Mouse (Mus musculus): Measurements from ENCODE around the gene Dpf3. TPM values are rescaled to one million over a fixed set of nuclear protein-coding genes. Genes with fewer than 3 reads are reported as not detected.
A peak's percentile ranks its signal among the peaks of the same experiment; 100 is the strongest.

Gene Dpf3
- polyA plus RNA-seq, 1 experiment: 24.7 TPM

DNA sequence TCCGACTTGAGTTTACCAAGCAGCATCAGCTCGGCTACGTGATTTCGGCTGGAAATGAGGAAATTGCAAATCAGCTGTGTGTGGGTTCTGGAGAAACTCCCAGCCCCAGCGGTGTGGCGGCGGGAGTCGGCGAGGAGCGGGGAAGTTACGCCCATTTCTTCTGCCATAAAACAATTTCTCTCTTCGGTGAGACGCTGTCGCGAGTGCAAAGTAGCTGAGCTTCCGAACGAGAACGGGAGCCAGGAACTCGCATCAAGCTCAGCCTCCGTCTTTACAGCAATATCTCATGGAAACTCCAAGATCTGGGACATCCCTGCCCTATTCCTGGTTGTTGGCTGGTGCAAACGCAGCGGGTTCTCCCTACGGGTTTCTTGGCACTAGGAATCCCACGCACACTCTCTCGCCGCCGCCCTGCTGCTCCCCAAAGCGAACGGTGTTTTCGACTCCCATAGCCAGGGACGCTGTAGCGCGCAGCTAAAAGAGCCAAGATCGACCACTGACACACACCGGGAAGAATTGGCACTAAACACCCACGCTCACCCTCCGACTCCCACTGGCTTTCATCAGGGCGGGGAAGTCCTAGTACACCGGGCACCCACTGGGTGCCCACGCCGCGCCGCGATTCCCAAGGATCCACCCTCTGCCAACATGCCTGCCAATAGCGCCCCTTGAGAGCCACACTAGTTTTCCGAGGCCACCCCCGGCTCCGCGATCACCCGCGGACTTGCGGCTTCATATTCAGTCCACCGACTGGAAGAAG, 1.4 kb downstream of the Dpf3 start:
- peak overlapping the region; percentile 70 for H3K4me3 ChIP-seq (replicated peaks; ENCODE audit: control insufficient read depth, low read depth, low read length)
- peak overlapping the region; percentile 17; the same call in 1 of the 2 replicates for H3K27ac ChIP-seq (ENCODE audit: control insufficient read depth, insufficient read depth, low read depth, low read length, poor library complexity)
- TF ChIP-seq CTCF (IDR thresholded peaks at IDR 0.05; ENCODE audit: control insufficient read depth, insufficient read depth, low read length) (no peak), POLR2A (IDR thresholded peaks at IDR 0.05; ENCODE audit: borderline replicate concordance, control insufficient read depth, low read depth, low read length) (no peak)
- no peaks in the 10 kb centered on the region; the same call in 1 of the 2 replicates for H3K4me1 ChIP-seq (ENCODE audit: control insufficient read depth, insufficient read depth, low read length)
- WGBS: under 1% methylated on average over 53 of the region's 53 CpGs

DNA sequence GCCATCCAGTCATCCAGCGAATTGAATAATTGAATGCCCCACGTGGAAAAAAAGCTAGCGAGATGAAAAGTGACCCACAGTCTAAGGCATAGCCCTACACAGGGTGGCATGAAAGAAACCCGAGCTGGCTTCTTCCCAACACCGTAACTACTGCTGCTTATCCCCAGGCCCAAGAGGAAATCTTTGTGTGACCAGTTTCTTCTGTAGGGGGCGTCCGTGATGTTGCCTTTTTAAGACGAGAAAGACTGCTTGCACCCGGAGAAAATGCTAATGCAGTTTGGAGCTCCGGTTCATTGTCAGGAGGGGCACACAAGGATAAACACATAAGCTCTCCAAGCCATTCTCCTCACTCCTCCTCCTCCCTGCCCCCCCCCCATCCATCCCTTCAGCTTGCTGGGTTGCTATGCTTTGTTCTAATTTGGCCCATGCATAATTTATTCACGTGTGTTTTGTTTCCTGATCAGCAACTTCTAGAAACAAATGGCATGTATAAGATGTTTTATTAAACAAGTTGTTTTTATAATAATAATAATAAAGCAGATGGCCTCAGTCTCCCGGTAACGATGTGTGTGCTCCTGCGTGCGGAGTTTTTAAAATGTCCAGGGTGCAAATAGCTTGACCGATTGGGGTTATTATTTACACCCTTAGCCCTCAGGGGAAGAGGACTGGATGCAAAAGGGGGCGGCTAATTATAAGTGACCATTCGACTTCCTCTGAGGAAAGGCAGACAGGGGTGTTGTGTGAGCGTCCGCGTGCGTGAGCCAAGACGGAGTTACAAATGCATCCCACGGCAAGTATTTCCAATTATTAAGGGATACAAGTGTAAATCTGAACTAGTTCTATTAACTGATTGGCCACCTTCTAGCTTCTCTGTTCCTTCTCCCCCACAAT, 2.4 kb downstream of the Dpf3 start:
- TF ChIP-seq POLR2A (IDR thresholded peaks at IDR 0.05; ENCODE audit: borderline replicate concordance, control insufficient read depth, low read depth, low read length) (no peak), CTCF (IDR thresholded peaks at IDR 0.05; ENCODE audit: control insufficient read depth, insufficient read depth, low read length) (no peak)
- no peaks in the 10 kb centered on the region; the same call in 1 of the 2 replicates for H3K4me1 ChIP-seq (ENCODE audit: control insufficient read depth, insufficient read depth, low read length)
- WGBS: 8% methylated on average over 24 of the region's 24 CpGs

DNA sequence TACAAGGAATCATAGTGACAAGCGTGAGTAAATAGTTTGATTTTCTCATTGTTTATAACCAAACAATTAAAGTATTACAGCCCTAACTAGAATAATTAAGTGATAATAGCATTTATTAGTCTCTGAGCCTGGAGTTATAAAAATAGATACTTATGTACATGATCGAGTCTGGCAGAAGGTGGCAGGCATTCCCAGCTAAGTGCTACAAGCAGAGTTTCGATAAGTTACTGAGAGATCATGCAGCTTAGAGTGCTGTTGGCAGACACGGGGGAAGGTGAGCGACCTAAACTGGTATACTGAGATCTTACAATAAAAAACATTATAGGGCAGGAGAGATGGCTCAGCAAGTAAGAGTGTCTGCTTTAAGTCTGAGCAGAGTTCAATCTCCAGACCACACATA, 3.9 kb downstream of the Dpf3 start:
- Histone ChIP-seq H3K4me1 (ENCODE audit: control insufficient read depth, insufficient read depth, low read length) (peaks cover 1% of the 10 kb centered on the region), H3K27ac (ENCODE audit: control insufficient read depth, insufficient read depth, low read depth, low read length, poor library complexity) (no peak overlapping the region), H3K4me3 (replicated peaks; ENCODE audit: control insufficient read depth, low read depth, low read length) (no peak overlapping the region)
- 59% methylated on average over 5 of the region's 5 CpGs for WGBS
- no peak for TF ChIP-seq POLR2A (IDR thresholded peaks at IDR 0.05; ENCODE audit: borderline replicate concordance, control insufficient read depth, low read depth, low read length)
- no peak for TF ChIP-seq CTCF (IDR thresholded peaks at IDR 0.05; ENCODE audit: control insufficient read depth, insufficient read depth, low read length)

More for the DNA sequence above, 2.4 kb downstream of the Dpf3 start:
- no peak overlapping the region for H3K27ac ChIP-seq (ENCODE audit: control insufficient read depth, insufficient read depth, low read depth, low read length, poor library complexity)
- peak overlapping the region; percentile 10 for H3K4me3 ChIP-seq (replicated peaks; ENCODE audit: control insufficient read depth, low read depth, low read length)

DNA sequence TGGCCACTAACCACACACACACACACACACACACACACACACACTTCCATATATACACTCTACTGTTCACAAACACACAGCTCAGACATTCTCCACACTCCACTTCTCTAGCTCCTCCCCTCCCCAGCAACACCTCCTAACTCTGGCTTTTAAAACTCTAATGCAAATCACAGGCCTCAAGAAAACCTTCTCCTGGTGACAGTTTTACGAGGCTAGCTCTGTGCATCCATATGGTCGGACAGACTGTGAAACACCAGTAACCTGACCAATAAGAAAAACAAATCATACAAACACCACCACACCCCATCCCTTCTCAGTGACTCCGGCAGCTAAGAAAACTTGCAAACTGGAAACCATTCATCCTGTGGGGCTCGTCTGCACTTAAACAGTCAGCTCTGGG, 6.1 kb downstream of the Dpf3 start:
- no peak overlapping the region for H3K27ac ChIP-seq (ENCODE audit: control insufficient read depth, insufficient read depth, low read depth, low read length, poor library complexity)
- no peak overlapping the region for H3K4me3 ChIP-seq (replicated peaks; ENCODE audit: control insufficient read depth, low read depth, low read length)
- 84% methylated on average over 4 of the region's 4 CpGs for WGBS
- TF ChIP-seq POLR2A (IDR thresholded peaks at IDR 0.05; ENCODE audit: borderline replicate concordance, control insufficient read depth, low read depth, low read length): no peak
- TF ChIP-seq CTCF (IDR thresholded peaks at IDR 0.05; ENCODE audit: control insufficient read depth, insufficient read depth, low read length): no peak
- H3K4me1 ChIP-seq (ENCODE audit: control insufficient read depth, insufficient read depth, low read length): peaks cover 1% of the 10 kb centered on the region

DNA sequence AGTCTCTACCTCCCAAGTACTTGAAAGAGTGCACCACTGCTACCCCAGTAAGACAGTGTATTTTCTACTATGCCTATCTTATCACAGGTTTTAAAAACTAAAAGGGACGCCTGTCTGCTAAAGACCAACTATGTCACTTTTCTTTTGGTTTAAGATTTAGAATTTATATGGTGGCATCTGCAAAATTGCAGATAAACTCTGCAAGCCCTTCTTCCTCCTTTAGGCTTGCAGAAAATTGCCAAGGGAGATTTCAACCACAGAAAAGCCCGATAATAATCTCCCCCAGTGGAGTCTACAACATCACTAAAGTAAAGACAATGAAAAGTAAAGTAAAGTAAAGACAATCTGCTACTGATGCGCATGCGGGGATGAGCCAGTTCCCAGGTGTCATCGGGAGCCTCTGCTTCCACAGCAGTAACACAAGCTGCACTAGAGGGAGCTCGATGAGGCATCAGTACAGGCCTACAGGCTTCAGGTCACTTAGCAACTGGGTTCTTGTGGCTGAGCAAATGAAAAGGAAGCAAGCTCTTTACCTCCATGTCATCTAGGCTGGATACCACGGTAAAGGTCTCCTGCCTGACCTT, 7.6 kb downstream of the Dpf3 start:
- 64% methylated on average over 7 of the region's 7 CpGs for WGBS

DNA sequence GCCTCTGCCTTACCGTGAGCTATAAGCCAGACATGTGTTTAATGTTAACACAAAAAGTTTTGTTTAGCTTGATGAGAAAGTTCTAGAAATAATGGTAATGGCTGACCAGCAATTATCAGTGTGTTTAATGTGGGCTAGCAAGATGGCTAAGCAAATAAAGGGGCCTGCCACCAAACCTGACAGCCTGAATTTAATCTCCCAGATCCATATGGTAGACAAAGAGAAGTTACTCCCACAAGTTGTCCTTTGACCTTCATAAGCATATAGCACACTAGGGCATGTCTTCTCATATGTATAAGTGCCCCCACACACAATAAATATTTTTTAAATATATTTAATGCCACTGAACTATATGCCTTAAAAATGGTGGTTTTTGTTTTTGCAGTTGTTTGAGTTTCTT, 8.4 kb downstream of the Dpf3 start:
- no peak overlapping the region for H3K27ac ChIP-seq (ENCODE audit: control insufficient read depth, insufficient read depth, low read depth, low read length, poor library complexity)
- WGBS: 94% methylated on average over 1 of the region's 1 CpGs
- TF ChIP-seq CTCF (IDR thresholded peaks at IDR 0.05; ENCODE audit: control insufficient read depth, insufficient read depth, low read length) (no peak), POLR2A (IDR thresholded peaks at IDR 0.05; ENCODE audit: borderline replicate concordance, control insufficient read depth, low read depth, low read length) (no peak)
- H3K4me1 ChIP-seq (ENCODE audit: control insufficient read depth, insufficient read depth, low read length): peaks cover 1% of the 10 kb centered on the region
- no peak overlapping the region for H3K4me3 ChIP-seq (replicated peaks; ENCODE audit: control insufficient read depth, low read depth, low read length)

More for the DNA sequence above, 7.6 kb downstream of the Dpf3 start:
- H3K27ac ChIP-seq (ENCODE audit: control insufficient read depth, insufficient read depth, low read depth, low read length, poor library complexity): no peak overlapping the region
- H3K4me1 ChIP-seq (ENCODE audit: control insufficient read depth, insufficient read depth, low read length): peaks cover 1% of the 10 kb centered on the region
- no peak for TF ChIP-seq POLR2A (IDR thresholded peaks at IDR 0.05; ENCODE audit: borderline replicate concordance, control insufficient read depth, low read depth, low read length)
- no peak overlapping the region for H3K4me3 ChIP-seq (replicated peaks; ENCODE audit: control insufficient read depth, low read depth, low read length)

DNA sequence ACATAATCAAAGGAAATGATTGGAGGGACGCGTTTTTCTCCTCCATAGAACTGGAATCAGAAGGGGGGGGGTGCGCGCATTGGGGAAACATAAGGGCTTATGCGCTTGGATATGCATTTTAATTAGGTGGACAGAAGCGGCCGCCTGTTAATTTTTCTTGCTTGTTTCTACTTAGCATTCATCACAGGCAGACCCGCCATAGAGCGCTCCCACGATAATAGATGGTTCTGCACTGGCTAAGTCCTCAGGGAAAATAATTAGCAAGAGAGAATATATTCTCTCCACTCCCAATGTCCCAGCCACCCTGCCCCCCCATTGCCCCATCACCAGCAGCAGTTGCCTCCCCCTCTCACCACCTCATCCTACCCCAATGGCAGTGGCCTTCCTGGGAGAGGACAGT, 11.2 kb downstream of the Dpf3 start:
- Histone ChIP-seq H3K4me1 (ENCODE audit: control insufficient read depth, insufficient read depth, low read length) (peaks cover 1% of the 10 kb centered on the region), H3K27ac (ENCODE audit: control insufficient read depth, insufficient read depth, low read depth, low read length, poor library complexity) (no peak overlapping the region), H3K4me3 (replicated peaks; ENCODE audit: control insufficient read depth, low read depth, low read length) (no peak overlapping the region)
- 90% methylated on average over 10 of the region's 10 CpGs for WGBS
- TF ChIP-seq POLR2A (IDR thresholded peaks at IDR 0.05; ENCODE audit: borderline replicate concordance, control insufficient read depth, low read depth, low read length) (no peak), CTCF (IDR thresholded peaks at IDR 0.05; ENCODE audit: control insufficient read depth, insufficient read depth, low read length) (no peak)

DNA sequence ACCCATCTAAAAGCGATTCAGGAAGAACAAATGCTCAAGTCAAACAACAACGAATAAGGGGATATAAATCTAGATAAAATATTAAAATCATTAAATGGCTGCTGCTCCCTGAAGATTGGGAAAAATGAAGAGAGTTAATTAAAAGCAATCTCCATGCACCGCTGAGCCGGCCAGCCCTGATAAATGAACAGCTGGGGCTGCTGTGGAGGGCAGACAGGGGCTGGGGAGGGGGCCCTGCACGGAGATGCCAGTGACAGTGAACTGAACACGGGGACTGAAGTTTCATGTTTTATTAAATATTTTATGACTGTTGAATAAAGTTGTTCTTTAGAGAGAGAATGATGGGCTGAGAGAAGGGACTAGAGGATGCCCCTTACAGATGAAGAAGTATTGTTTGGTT, 12.1 kb downstream of the Dpf3 start:
- 74% methylated on average over 6 of the region's 6 CpGs for WGBS
- TF ChIP-seq CTCF (IDR thresholded peaks at IDR 0.05; ENCODE audit: control insufficient read depth, insufficient read depth, low read length): no peak
- no peak for TF ChIP-seq POLR2A (IDR thresholded peaks at IDR 0.05; ENCODE audit: borderline replicate concordance, control insufficient read depth, low read depth, low read length)
- Histone ChIP-seq H3K27ac (ENCODE audit: control insufficient read depth, insufficient read depth, low read depth, low read length, poor library complexity) (no peak overlapping the region), H3K4me1 (ENCODE audit: control insufficient read depth, insufficient read depth, low read length) (peaks cover 1% of the 10 kb centered on the region), H3K4me3 (replicated peaks; ENCODE audit: control insufficient read depth, low read depth, low read length) (no peak overlapping the region)

Measured in bone marrow, adult 2 months (tissue).